Mouse (Mus musculus) neural tube, embryonic 15.5 days (tissue): ENCODE data around the gene Tmem252. TPM values are rescaled to one million over a fixed set of nuclear protein-coding genes. Genes with fewer than 3 reads are reported as not detected.
A peak's percentile ranks its signal among the peaks of the same experiment; 100 is the strongest.

Experiments used
- ATAC-seq: fragments of 200-750 bp; cut with Nextera tagmentation; 2 replicates; pipeline ENCODE4 v1.8.0; 2017; ENCODE audit warnings: mild to moderate bottlenecking, moderate TSS enrichment, moderate library complexity; ENCODE audit not compliant: low FRiP score
- H3K27ac ChIP-seq: fragments of 300-500 bp; sonication (generic); replicated peaks from 2 replicates; pipeline ENCODE4 v1.5.1; 2015; ENCODE audit warnings: mild to moderate bottlenecking, inconsistent platforms
- H3K27me3 ChIP-seq: fragments of 300-500 bp; sonication (generic); replicated peaks from 2 replicates; pipeline ENCODE4 v1.6.1; 2015; ENCODE audit warnings: inconsistent platforms
- H3K36me3 ChIP-seq: fragments of 300-500 bp; sonication (generic); 2 replicates; pipeline ENCODE4 v1.6.1; 2015; ENCODE audit warnings: inconsistent platforms
- H3K4me1 ChIP-seq: fragments of 300-500 bp; sonication (generic); 2 replicates; pipeline ENCODE4 v1.6.1; 2015; ENCODE audit warnings: inconsistent platforms
- H3K4me2 ChIP-seq: fragments of 300-500 bp; sonication (generic); 2 replicates; pipeline ENCODE4 v1.6.1; 2015; ENCODE audit warnings: inconsistent platforms, mild to moderate bottlenecking, moderate library complexity
- H3K4me3 ChIP-seq: fragments of 300-500 bp; sonication (generic); replicated peaks from 2 replicates; pipeline ENCODE4 v1.5.1; 2015; ENCODE audit warnings: mild to moderate bottlenecking, inconsistent platforms
- H3K9ac ChIP-seq: fragments of 300-500 bp; sonication (generic); replicated peaks from 2 replicates; pipeline ENCODE4 v1.6.1; 2015; ENCODE audit warnings: mild to moderate bottlenecking, inconsistent platforms
- H3K9me3 ChIP-seq: fragments of 300-500 bp; sonication (generic); replicated peaks from 2 replicates; pipeline ENCODE4 v1.6.1; 2016; ENCODE audit warnings: inconsistent platforms
- WGBS: fragments of 180-500 bp; shearing (Covaris S2); methylation state at CpG from one replicate; pipeline ENCODE4 v1.1.7; 2015; ENCODE audit warnings: mixed read lengths; 5-methylcytosine and 5-hydroxymethylcytosine counted together
- polyA plus RNA-seq: library from polyadenylated mRNA; unstranded; fragments of >200 nt; fragmentation: Nextera tagmentation; extraction: Ambion mirVana; gene quantifications from 2 replicates; pipeline ENCODE4 v1.2.1, GENCODE M21; 2015

The Tmem252 gene
- polyA plus RNA-seq, 1 experiment from 2014 or later = 2.4 TPM

DNA sequence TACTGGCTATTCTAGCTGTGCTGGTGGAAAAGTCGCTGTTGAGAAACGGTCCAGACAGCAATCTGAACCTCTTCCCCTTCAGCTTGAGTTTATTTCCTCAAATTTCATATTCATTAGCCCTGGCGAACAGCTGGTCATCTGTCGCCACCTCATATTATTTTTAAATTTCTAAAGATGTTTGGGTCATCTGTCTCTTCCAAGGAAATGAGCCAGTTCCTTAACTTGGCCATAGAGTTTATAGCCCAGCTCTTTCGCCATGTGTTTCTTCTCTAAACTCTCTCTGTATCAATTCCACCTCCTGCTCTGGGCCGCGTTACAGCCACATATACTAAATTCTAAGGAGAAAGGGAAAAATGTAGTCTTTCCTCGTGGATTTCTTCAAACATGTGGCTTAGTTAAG lies 29.9 kb downstream of the Tmem252 start:
- Histone ChIP-seq H3K27me3 (no peaks in the 10 kb centered on the region), H3K4me3 (no peak overlapping the region), H3K9me3 (no peaks in the 10 kb centered on the region), H3K36me3 (no peaks in the 10 kb centered on the region), H3K4me1 (no peaks in the 10 kb centered on the region), H3K9ac (no peak overlapping the region), H3K27ac (no peak overlapping the region), H3K4me2 (no peak overlapping the region)
- ATAC-seq = no peak
- 72% methylated on average over 8 of the region's 8 CpGs for WGBS

GRCm38 (mm10) chr19:24704326-24704725 lies 30.5 kb downstream of the Tmem252 start:
- WGBS = 82% methylated on average over 2 of the region's 2 CpGs
- Histone ChIP-seq H3K4me1 (no peaks in the 10 kb centered on the region), H3K4me2 (no peak overlapping the region), H3K36me3 (no peaks in the 10 kb centered on the region), H3K27me3 (no peaks in the 10 kb centered on the region), H3K27ac (no peak overlapping the region), H3K9me3 (no peaks in the 10 kb centered on the region), H3K9ac (no peak overlapping the region), H3K4me3 (no peak overlapping the region)
- ATAC-seq = no peak

DNA sequence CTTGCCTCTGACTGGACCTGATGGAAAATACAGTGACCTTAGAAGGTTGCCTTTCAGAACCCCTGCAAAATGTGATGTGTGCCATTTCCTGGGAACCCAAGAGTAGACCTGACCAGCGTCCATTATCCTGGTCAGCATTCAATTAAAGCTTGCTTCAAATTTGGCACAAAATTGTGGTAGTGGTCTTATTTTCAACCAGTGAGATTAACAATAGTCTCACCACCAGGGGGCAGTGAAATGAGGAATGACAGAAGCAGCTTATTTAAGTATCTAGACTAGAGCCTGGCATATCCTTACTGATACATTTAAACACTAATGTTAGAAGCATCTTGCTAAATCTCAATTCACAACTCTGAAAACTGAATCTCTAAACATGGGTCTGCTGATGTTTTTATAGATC lies 31.6 kb downstream of the Tmem252 start:
- Histone ChIP-seq H3K4me1 (no peaks in the 10 kb centered on the region), H3K4me3 (no peak overlapping the region), H3K4me2 (no peak overlapping the region), H3K27ac (no peak overlapping the region), H3K9me3 (no peaks in the 10 kb centered on the region), H3K27me3 (no peaks in the 10 kb centered on the region), H3K36me3 (no peaks in the 10 kb centered on the region), H3K9ac (no peak overlapping the region)
- WGBS = 71% methylated on average over 1 of the region's 1 CpGs
- no peak for ATAC-seq

- ATAC-seq = no peak
- no peaks in the 10 kb centered on the region for H3K36me3 ChIP-seq
- H3K9me3 ChIP-seq = no peaks in the 10 kb centered on the region
- no peak overlapping the region for H3K4me2 ChIP-seq
- H3K27ac ChIP-seq = no peak overlapping the region
- H3K27me3 ChIP-seq = no peaks in the 10 kb centered on the region
- H3K9ac ChIP-seq = no peak overlapping the region
- H3K4me1 ChIP-seq = no peaks in the 10 kb centered on the region
- no peak overlapping the region for H3K4me3 ChIP-seq
- WGBS = 54% methylated on average over 7 of the region's 7 CpGs
Measured at GRCm38 (mm10) chr19:24707071-24707906, 33.5 kb downstream of the Tmem252 start.

DNA sequence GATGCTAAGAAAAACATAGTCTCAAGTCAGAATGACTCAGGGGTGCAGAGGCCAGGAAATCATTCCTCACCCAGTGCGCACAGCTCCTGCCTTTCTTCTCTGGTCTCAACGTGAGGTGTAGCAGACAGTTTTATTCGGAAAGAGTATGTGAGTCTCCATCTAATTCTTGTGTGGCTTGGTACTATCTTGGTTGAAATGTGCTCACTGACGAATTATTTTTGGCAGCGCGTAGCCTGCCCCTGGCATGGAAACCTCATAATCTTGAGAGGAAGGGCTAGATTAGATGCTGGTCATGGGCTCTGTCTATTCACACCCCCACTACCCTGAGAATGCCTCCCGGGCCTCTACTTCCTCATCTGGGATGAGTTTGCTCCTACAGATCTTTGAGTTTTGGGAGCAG lies 34.2 kb downstream of the Tmem252 start:
- no peaks in the 10 kb centered on the region for H3K9me3 ChIP-seq
- no peak for ATAC-seq
- H3K4me2 ChIP-seq = no peak overlapping the region
- no peaks in the 10 kb centered on the region for H3K27me3 ChIP-seq
- no peak overlapping the region for H3K9ac ChIP-seq
- H3K27ac ChIP-seq = no peak overlapping the region
- H3K36me3 ChIP-seq = no peaks in the 10 kb centered on the region
- no peak overlapping the region for H3K4me3 ChIP-seq
- no peaks in the 10 kb centered on the region for H3K4me1 ChIP-seq
- 89% methylated on average over 7 of the region's 7 CpGs for WGBS

DNA sequence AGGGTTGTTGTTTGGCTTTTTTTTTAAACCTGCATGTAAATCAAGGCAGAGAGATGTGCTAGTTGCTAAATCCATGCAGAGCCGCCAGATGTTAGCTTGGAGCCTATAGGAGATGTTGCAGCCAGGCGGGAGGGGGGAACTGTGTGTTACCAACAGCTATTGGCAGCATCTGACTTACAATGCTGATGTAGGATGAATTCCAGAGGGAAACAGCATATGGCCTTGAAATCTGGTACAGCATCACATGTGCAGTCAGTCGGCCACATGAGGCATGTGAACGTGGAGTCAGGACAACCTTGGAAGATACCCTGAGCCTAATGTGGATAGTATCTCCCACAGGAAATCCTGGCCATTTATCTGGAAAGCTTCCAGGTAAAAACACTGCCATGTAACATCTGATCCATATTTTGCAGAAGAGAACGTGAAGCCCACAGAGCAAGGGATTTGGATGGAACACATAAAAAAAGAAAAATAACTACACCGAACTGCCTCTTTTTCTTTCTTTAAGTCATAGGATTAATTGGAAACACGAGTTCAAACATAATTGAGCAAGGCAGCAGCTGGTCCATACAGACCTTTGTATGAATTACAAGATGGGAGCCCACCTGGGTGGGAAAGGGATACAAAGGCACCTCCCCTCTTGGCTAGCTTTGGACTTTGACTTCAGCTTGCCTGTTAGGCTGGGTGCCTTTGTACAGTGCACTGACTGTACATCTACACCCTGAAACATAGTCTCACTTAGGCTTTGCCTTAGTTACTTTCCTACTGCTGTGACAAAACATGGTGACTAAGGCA lies 42.7 kb downstream of the Tmem252 start:
- H3K36me3 ChIP-seq = no peaks in the 10 kb centered on the region
- H3K9me3 ChIP-seq = no peaks in the 10 kb centered on the region
- WGBS = 78% methylated on average over 7 of the region's 7 CpGs
- no peaks in the 10 kb centered on the region for H3K27me3 ChIP-seq
- no peak overlapping the region for H3K4me3 ChIP-seq
- H3K4me1 ChIP-seq = no peaks in the 10 kb centered on the region
- H3K4me2 ChIP-seq = no peak overlapping the region
- no peak overlapping the region for H3K9ac ChIP-seq
- peak; percentile 57; the same call in 1 of the 2 replicates for ATAC-seq
- no peak overlapping the region for H3K27ac ChIP-seq

- no peaks in the 10 kb centered on the region for H3K4me1 ChIP-seq
- 89% methylated on average over 1 of the region's 1 CpGs for whole genome bisulfite sequencing
- no peak overlapping the region for H3K4me2 ChIP-seq
- ATAC-seq = no peak
- H3K9me3 ChIP-seq = no peaks in the 10 kb centered on the region
- H3K27ac ChIP-seq = no peak overlapping the region
- H3K9ac ChIP-seq = no peak overlapping the region
- no peaks in the 10 kb centered on the region for H3K27me3 ChIP-seq
- H3K4me3 ChIP-seq = no peak overlapping the region
- H3K36me3 ChIP-seq = no peaks in the 10 kb centered on the region
Measured at GRCm38 (mm10) chr19:24718021-24718420, 44.2 kb downstream of the Tmem252 start.

DNA sequence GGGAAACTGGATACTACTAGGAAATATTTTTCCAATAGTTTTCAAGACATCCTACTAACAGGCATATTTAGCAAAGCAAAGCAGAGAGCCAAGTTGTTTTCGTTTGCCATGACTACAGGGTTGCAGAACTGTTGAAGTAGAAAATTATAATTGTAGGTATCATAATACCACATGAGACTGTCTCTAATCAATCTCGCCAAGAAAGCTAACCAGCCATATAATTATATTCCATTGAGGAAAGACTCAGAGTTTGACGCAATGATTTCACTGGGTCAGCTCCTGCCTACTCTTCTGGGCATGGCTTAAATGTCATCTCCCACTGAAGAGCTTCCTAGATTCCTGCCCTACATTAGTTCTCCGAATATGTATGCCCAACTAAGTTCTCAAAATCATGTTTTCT lies 45.7 kb downstream of the Tmem252 start:
- Histone ChIP-seq H3K36me3 (no peaks in the 10 kb centered on the region), H3K9ac (no peak overlapping the region), H3K27ac (no peak overlapping the region), H3K9me3 (no peaks in the 10 kb centered on the region), H3K4me1 (no peaks in the 10 kb centered on the region), H3K4me2 (no peak overlapping the region), H3K4me3 (no peak overlapping the region), H3K27me3 (no peaks in the 10 kb centered on the region)
- 77% methylated on average over 4 of the region's 4 CpGs for WGBS
- no peak for ATAC-seq

DNA sequence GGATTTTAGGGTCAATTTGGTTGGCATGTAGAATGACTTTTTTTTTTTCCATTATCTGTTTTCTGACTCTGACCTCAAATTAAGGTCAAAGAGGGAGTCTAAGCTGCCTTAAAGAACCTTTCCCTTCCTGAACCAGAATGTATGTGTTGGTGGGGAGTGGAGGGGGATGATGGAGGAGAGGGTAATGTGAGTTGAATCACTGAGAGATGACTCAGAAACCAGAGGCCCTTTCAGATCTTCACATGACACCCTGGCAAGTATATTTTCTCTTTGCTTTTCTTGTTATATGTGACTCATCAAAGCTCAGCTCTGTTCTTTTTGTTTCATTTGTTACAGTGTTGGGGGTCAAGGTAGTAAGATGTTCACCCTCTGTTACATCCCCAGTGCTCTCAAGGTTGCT lies 46.6 kb downstream of the Tmem252 start:
- Histone ChIP-seq H3K4me2 (no peak overlapping the region), H3K4me3 (no peak overlapping the region), H3K36me3 (no peaks in the 10 kb centered on the region), H3K9me3 (no peaks in the 10 kb centered on the region), H3K9ac (no peak overlapping the region), H3K27ac (no peak overlapping the region), H3K4me1 (no peaks in the 10 kb centered on the region), H3K27me3 (no peaks in the 10 kb centered on the region)
- no peak for ATAC-seq

DNA sequence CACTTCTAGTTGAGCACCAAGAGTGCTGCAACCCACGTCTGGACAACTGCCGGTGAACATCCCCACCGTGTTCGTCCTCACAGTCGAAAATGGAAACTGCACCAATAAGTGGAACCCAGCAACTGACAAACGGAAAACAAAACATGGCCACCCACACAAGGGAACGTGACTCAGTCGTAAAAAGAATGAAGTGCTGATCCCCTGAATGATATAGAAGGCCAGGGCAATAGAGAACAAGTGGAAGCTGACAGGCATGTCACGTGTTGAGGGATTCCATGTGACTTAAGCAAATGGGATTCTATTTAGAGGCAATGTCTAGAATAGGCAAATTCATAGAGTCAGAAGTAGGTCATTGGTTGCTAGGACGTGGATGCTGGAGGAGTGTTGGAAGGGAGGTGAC lies 50.6 kb downstream of the Tmem252 start:
- ATAC-seq = no peak
- Histone ChIP-seq H3K4me1 (no peaks in the 10 kb centered on the region), H3K27me3 (no peaks in the 10 kb centered on the region), H3K9me3 (no peaks in the 10 kb centered on the region), H3K4me2 (no peak overlapping the region), H3K27ac (no peak overlapping the region), H3K9ac (no peak overlapping the region), H3K4me3 (no peak overlapping the region), H3K36me3 (no peaks in the 10 kb centered on the region)
- WGBS = 62% methylated on average over 10 of the region's 10 CpGs

DNA sequence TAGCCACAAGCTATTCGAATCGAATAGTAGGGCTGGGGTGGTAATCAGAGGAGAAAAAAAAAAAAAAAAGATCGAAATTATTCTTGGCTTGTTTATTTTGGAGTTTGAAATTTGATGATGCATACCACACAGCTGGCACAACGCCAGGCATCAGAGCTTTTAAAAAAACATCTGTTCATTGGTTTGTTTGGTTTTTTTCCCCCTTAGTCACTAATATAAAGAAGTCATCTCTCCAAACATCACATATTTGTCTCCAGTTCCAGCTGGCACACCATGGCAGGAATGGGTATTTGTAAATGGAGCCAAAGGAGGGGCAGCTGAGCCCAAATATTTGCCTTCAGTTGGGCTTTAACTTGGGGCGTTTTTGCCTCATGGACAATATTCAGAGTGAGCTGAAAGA lies 56.9 kb downstream of the Tmem252 start:
- WGBS = 64% methylated on average over 5 of the region's 5 CpGs
- Histone ChIP-seq H3K9ac (no peak overlapping the region), H3K27ac (no peak overlapping the region; the same call in 1 of the 2 replicates), H3K36me3 (no peaks in the 10 kb centered on the region), H3K27me3 (no peaks in the 10 kb centered on the region), H3K9me3 (no peaks in the 10 kb centered on the region), H3K4me1 (peaks cover 9% of the 10 kb centered on the region; the same call in 1 of the 2 replicates), H3K4me3 (no peak overlapping the region), H3K4me2 (no peak overlapping the region)
- ATAC-seq = no peak
